Mouse (Mus musculus) activated CD4-positive, CD25-positive, alpha-beta regulatory T cell, adult 4 months (primary cell): Measurements from ENCODE around the gene Kcnk4. TPM values are rescaled to one million over a fixed set of nuclear protein-coding genes. Genes with fewer than 3 reads are reported as not detected.

ENCODE experiments used
- ATAC-seq: one replicate; pipeline ENCODE4 v1.8.0; 2017
- polyA plus RNA-seq, 2 experiments: library from polyadenylated mRNA; unstranded; fragments of 100-300 nt; shearing (Covaris generic); gene quantifications; one replicate each; pipeline ENCODE4 v1.2.1; 2017

Kcnk4 gene
- polyA plus RNA-seq, 2 experiments from 2014 or later = not detected

DNA sequence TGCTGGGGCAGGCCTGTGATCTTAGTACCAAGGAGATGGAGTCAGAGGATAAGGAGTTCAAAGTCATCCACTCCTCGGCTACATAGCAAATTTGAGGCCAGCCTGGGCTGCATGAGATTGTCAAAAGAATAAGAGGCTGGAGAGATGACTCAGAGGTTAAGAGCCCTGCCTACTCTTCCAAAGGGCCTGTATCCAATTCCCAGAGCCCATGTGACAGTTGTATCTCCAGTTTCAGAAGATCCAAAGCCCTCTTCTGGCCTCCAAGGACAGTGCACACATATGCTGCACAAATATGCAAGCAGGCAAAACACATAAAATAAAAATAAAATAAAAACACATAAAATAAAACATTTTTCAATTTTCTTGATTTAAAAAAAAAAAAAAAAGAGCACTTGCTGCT lies 60.1 kb downstream of the Kcnk4 start:
- ATAC-seq = no peak

Other genes with a start within 250 kb of the Kcnk4 start
- gene Rps6ka4, start 93.9 kb downstream of the Kcnk4 start, polyA plus RNA-seq = 1 to 10 TPM; 6.2 to 9.2 TPM
- gene Ccdc88b, start 76.3 kb downstream of the Kcnk4 start, polyA plus RNA-seq = 1 to 10 TPM; 3.8 to 6.5 TPM
- 100 to 1,000 TPM; 183 to 217 TPM for gene Trmt112, start 24.8 kb downstream of the Kcnk4 start, polyA plus RNA-seq
- gene Prdx5, start 24.4 kb downstream of the Kcnk4 start, polyA plus RNA-seq = 100 to 1,000 TPM; 244 to 253 TPM
- 1 to 10 TPM; 3.1 to 3.8 TPM for gene Esrra, start 12.7 kb downstream of the Kcnk4 start, polyA plus RNA-seq
- not detected for gene Catsperz, start 9.1 kb downstream of the Kcnk4 start, polyA plus RNA-seq
- gene Bad, start 7.3 kb upstream of the Kcnk4 start, polyA plus RNA-seq = 10 to 100 TPM; 42.6 to 60.5 TPM
- 10 to 100 TPM in 1 of 2 experiments, 1 to 10 TPM in 1; 9.8 to 11.5 TPM for gene Gpr137, start 8.0 kb upstream of the Kcnk4 start, polyA plus RNA-seq
- gene Ppp1r14b, start 40.5 kb upstream of the Kcnk4 start, polyA plus RNA-seq = 10 to 100 TPM; 14.2 to 26.1 TPM
- 1 to 10 TPM; 3.2 to 5.1 TPM for gene Plcb3, start 42.0 kb upstream of the Kcnk4 start, polyA plus RNA-seq
- 10 to 100 TPM; 54.3 to 76.4 TPM for gene Fkbp2, start 46.0 kb upstream of the Kcnk4 start, polyA plus RNA-seq
- gene Vegfb, start 53.1 kb upstream of the Kcnk4 start, polyA plus RNA-seq = 1 to 10 TPM; 2.5 to 2.6 TPM
- gene Dnajc4, start 58.1 kb upstream of the Kcnk4 start, polyA plus RNA-seq = 10 to 100 TPM; 44.8 to 46.0 TPM
- 10 to 100 TPM; 29.8 to 33.4 TPM for gene Nudt22, start 61.6 kb upstream of the Kcnk4 start, polyA plus RNA-seq
- gene Trpt1, start 61.6 kb upstream of the Kcnk4 start, polyA plus RNA-seq = 1 to 10 TPM; 4.5 to 7.3 TPM
- 100 to 1,000 TPM; 208 to 288 TPM for gene Fermt3, start 85.0 kb upstream of the Kcnk4 start, polyA plus RNA-seq
- 100 to 1,000 TPM; 105 to 165 TPM for gene Stip1, start 105.5 kb upstream of the Kcnk4 start, polyA plus RNA-seq
- gene Macrod1, start 122.3 kb upstream of the Kcnk4 start, polyA plus RNA-seq = 1 to 10 TPM in 1 of 2 experiments, under 1 TPM in 1; 0.82 to 2.6 TPM
- not detected for gene Flrt1, start 171.2 kb upstream of the Kcnk4 start, polyA plus RNA-seq